Mouse (Mus musculus) neural tube, embryonic 13.5 days (tissue): Measurements from ENCODE around the gene Zfp639. TPM values are rescaled to one million over a fixed set of nuclear protein-coding genes. Genes with fewer than 3 reads are reported as not detected.
A peak's percentile ranks its signal among the peaks of the same experiment; 100 is the strongest.

Source experiments
- ATAC-seq: fragments of 200-750 bp; cut with Nextera tagmentation; 2 replicates; pipeline ENCODE4 v1.8.0; 2017; ENCODE audit warnings: low read depth, mild to moderate bottlenecking, moderate TSS enrichment, moderate library complexity
- H3K27ac ChIP-seq: fragments of 300-500 bp; sonication (generic); replicated peaks from 2 replicates; pipeline ENCODE4 v1.5.1; 2015; ENCODE audit warnings: moderate library complexity, mild to moderate bottlenecking, inconsistent platforms
- H3K27me3 ChIP-seq: fragments of 300-500 bp; sonication (generic); 2 replicates; pipeline ENCODE4 v1.6.1; 2015; ENCODE audit warnings: mild to moderate bottlenecking, inconsistent platforms
- H3K36me3 ChIP-seq: fragments of 300-500 bp; sonication (generic); 2 replicates; pipeline ENCODE4 v1.6.1; 2015; ENCODE audit warnings: mild to moderate bottlenecking, inconsistent platforms
- H3K4me1 ChIP-seq: fragments of 300-500 bp; sonication (generic); replicated peaks from 2 replicates; pipeline ENCODE4 v1.6.1; 2015; ENCODE audit warnings: inconsistent platforms
- H3K4me2 ChIP-seq: fragments of 300-500 bp; sonication (generic); 2 replicates; pipeline ENCODE4 v1.6.1; 2015; ENCODE audit warnings: inconsistent platforms, mild to moderate bottlenecking, moderate library complexity
- H3K4me3 ChIP-seq: fragments of 300-500 bp; sonication (generic); 2 replicates; pipeline ENCODE4 v1.5.1; 2015; ENCODE audit warnings: mild to moderate bottlenecking, inconsistent platforms
- H3K9ac ChIP-seq: fragments of 300-500 bp; sonication (generic); 2 replicates; pipeline ENCODE4 v1.6.1; 2015; ENCODE audit warnings: moderate library complexity, mild to moderate bottlenecking, inconsistent platforms
- H3K9me3 ChIP-seq: fragments of 300-500 bp; sonication (generic); 2 replicates; pipeline ENCODE4 v1.6.1; 2016; ENCODE audit warnings: inconsistent platforms
- WGBS: fragments of 180-500 bp; shearing (Covaris S2); methylation state at CpG from one replicate; pipeline ENCODE4 v1.1.7; 2015; 5-methylcytosine and 5-hydroxymethylcytosine counted together
- polyA plus RNA-seq: library from polyadenylated mRNA; unstranded; fragments of >200 nt; fragmentation: Nextera tagmentation; extraction: Ambion mirVana; gene quantifications from 2 replicates; pipeline ENCODE4 v1.2.1, GENCODE M21; 2015

Zfp639 gene
- polyA plus RNA-seq, result 37.5 and 42.7 TPM in 2 replicates

GRCm38 (mm10) chr3:32509496-32510374 is at the start of gene Zfp639:
Zfp639 (plus strand) TSS chr3:32510259.
- peak; percentile 20; the same call in 1 of the 2 replicates for ATAC-seq
- H3K9ac ChIP-seq, result peak within 1 kb of the TSS; percentile 96
- no peaks in the 10 kb centered on the region for H3K27me3 ChIP-seq
- peak within 1 kb of the TSS; percentile 87 for H3K27ac ChIP-seq
- H3K9me3 ChIP-seq, result no peaks in the 10 kb centered on the region
- H3K4me2 ChIP-seq, result peak within 1 kb of the TSS; percentile 80
- peak within 1 kb of the TSS; percentile 93 for H3K4me3 ChIP-seq
- H3K36me3 ChIP-seq, result 0 out of 2 replicates have a peak, but pooled peaks cover 2% of the 10 kb centered on the region
- 8% methylated on average over 24 of the region's 24 CpGs for WGBS
- H3K4me1 ChIP-seq, result peaks cover 36% of the 10 kb centered on the region

- Histone ChIP-seq H3K27me3 (no peaks in the 10 kb centered on the region), H3K9me3 (no peaks in the 10 kb centered on the region), H3K4me3 (no peak overlapping the region), H3K36me3 (peaks cover 34% of the 10 kb centered on the region), H3K27ac (no peak overlapping the region), H3K4me2 (no peak overlapping the region), H3K4me1 (peaks cover 4% of the 10 kb centered on the region; the same call in 1 of the 2 replicates), H3K9ac (no peak overlapping the region)
- WGBS, result 91% methylated on average over 4 of the region's 4 CpGs
- ATAC-seq, result no peak
Measured at GRCm38 (mm10) chr3:32467321-32467720, 42.7 kb upstream of the Zfp639 start.

GRCm38 (mm10) chr3:32468411-32468810 is 41.6 kb upstream of the Zfp639 start:
- no peak for ATAC-seq
- WGBS, result 75% methylated on average over 4 of the region's 4 CpGs
- no peaks in the 10 kb centered on the region for H3K27me3 ChIP-seq
- H3K9ac ChIP-seq, result no peak overlapping the region
- peaks cover 24% of the 10 kb centered on the region for H3K36me3 ChIP-seq
- H3K4me2 ChIP-seq, result no peak overlapping the region
- H3K4me3 ChIP-seq, result no peak overlapping the region
- H3K9me3 ChIP-seq, result no peaks in the 10 kb centered on the region
- peaks cover 11% of the 10 kb centered on the region; the same call in 1 of the 2 replicates for H3K4me1 ChIP-seq
- H3K27ac ChIP-seq, result no peak overlapping the region

- H3K9ac ChIP-seq, result no peak overlapping the region
- H3K36me3 ChIP-seq, result peaks cover 11% of the 10 kb centered on the region; the same call in 1 of the 2 replicates
- no peak overlapping the region for H3K4me3 ChIP-seq
- WGBS, result 67% methylated on average over 7 of the region's 7 CpGs
- H3K4me2 ChIP-seq, result no peak overlapping the region
- no peak overlapping the region for H3K27ac ChIP-seq
- no peak for ATAC-seq
- no peaks in the 10 kb centered on the region for H3K27me3 ChIP-seq
- H3K4me1 ChIP-seq, result peaks cover 11% of the 10 kb centered on the region; the same call in 1 of the 2 replicates
- no peaks in the 10 kb centered on the region for H3K9me3 ChIP-seq
Measured at GRCm38 (mm10) chr3:32470449-32470848, 39.6 kb upstream of the Zfp639 start.

GRCm38 (mm10) chr3:32471098-32471497 is 39.0 kb upstream of the Zfp639 start:
- WGBS, result 79% methylated on average over 6 of the region's 6 CpGs
- no peak overlapping the region for H3K27ac ChIP-seq
- ATAC-seq, result no peak
- H3K9me3 ChIP-seq, result no peaks in the 10 kb centered on the region
- peaks cover 9% of the 10 kb centered on the region; the same call in 1 of the 2 replicates for H3K36me3 ChIP-seq
- H3K9ac ChIP-seq, result no peak overlapping the region
- no peaks in the 10 kb centered on the region for H3K27me3 ChIP-seq
- H3K4me2 ChIP-seq, result no peak overlapping the region
- no peak overlapping the region for H3K4me3 ChIP-seq
- peaks cover 11% of the 10 kb centered on the region; the same call in 1 of the 2 replicates for H3K4me1 ChIP-seq

GRCm38 (mm10) chr3:32472191-32472900 is 37.7 kb upstream of the Zfp639 start:
- Histone ChIP-seq H3K4me2 (no peak overlapping the region), H3K4me3 (no peak overlapping the region)

GRCm38 (mm10) chr3:32473184-32473583 is 36.9 kb upstream of the Zfp639 start:
- H3K9ac ChIP-seq, result no peak overlapping the region
- H3K4me3 ChIP-seq, result no peak overlapping the region
- H3K9me3 ChIP-seq, result no peaks in the 10 kb centered on the region
- H3K27me3 ChIP-seq, result no peaks in the 10 kb centered on the region
- H3K36me3 ChIP-seq, result no peaks in the 10 kb centered on the region
- H3K4me2 ChIP-seq, result no peak overlapping the region
- H3K27ac ChIP-seq, result no peak overlapping the region
- ATAC-seq, result no peak
- WGBS, result 80% methylated on average over 10 of the region's 10 CpGs
- H3K4me1 ChIP-seq, result peaks cover 11% of the 10 kb centered on the region; the same call in 1 of the 2 replicates

More at GRCm38 (mm10) chr3:32472191-32472900, 37.7 kb upstream of the Zfp639 start:
- H3K27me3 ChIP-seq, result no peaks in the 10 kb centered on the region
- WGBS, result 69% methylated on average over 14 of the region's 14 CpGs
- no peak overlapping the region for H3K9ac ChIP-seq
- peaks cover 11% of the 10 kb centered on the region; the same call in 1 of the 2 replicates for H3K4me1 ChIP-seq
- no peaks in the 10 kb centered on the region for H3K36me3 ChIP-seq
- no peak overlapping the region for H3K27ac ChIP-seq
- H3K9me3 ChIP-seq, result no peaks in the 10 kb centered on the region
- ATAC-seq, result 0 out of 2 replicates have a peak, but pooled peaks have one; percentile 26

GRCm38 (mm10) chr3:32479961-32480360 is 30.1 kb upstream of the Zfp639 start:
- H3K9ac ChIP-seq, result no peak overlapping the region
- H3K9me3 ChIP-seq, result no peaks in the 10 kb centered on the region
- ATAC-seq, result no peak
- H3K27me3 ChIP-seq, result no peaks in the 10 kb centered on the region
- H3K4me1 ChIP-seq, result no peaks in the 10 kb centered on the region
- WGBS, result 87% methylated on average over 7 of the region's 7 CpGs
- no peak overlapping the region for H3K27ac ChIP-seq
- H3K36me3 ChIP-seq, result no peaks in the 10 kb centered on the region
- H3K4me3 ChIP-seq, result no peak overlapping the region
- H3K4me2 ChIP-seq, result no peak overlapping the region

GRCm38 (mm10) chr3:32483035-32483434 is 27.0 kb upstream of the Zfp639 start:
- H3K9ac ChIP-seq, result no peak overlapping the region
- no peaks in the 10 kb centered on the region for H3K36me3 ChIP-seq
- H3K4me1 ChIP-seq, result no peaks in the 10 kb centered on the region
- no peak overlapping the region for H3K4me2 ChIP-seq
- ATAC-seq, result no peak
- H3K9me3 ChIP-seq, result no peaks in the 10 kb centered on the region
- no peaks in the 10 kb centered on the region for H3K27me3 ChIP-seq
- no peak overlapping the region for H3K27ac ChIP-seq
- H3K4me3 ChIP-seq, result no peak overlapping the region
- WGBS, result 84% methylated on average over 3 of the region's 3 CpGs

GRCm38 (mm10) chr3:32486543-32486942 is 23.5 kb upstream of the Zfp639 start:
- 83% methylated on average over 4 of the region's 4 CpGs for WGBS
- no peak overlapping the region for H3K4me3 ChIP-seq

GRCm38 (mm10) chr3:32488172-32488571 is 21.9 kb upstream of the Zfp639 start:
- no peak overlapping the region for H3K4me3 ChIP-seq
- 86% methylated on average over 6 of the region's 6 CpGs for WGBS
- no peaks in the 10 kb centered on the region for H3K36me3 ChIP-seq
- H3K4me1 ChIP-seq, result no peaks in the 10 kb centered on the region
- no peaks in the 10 kb centered on the region for H3K9me3 ChIP-seq
- no peak overlapping the region for H3K4me2 ChIP-seq
- no peaks in the 10 kb centered on the region for H3K27me3 ChIP-seq
- H3K27ac ChIP-seq, result no peak overlapping the region
- ATAC-seq, result no peak
- H3K9ac ChIP-seq, result no peak overlapping the region

More at GRCm38 (mm10) chr3:32486543-32486942, 23.5 kb upstream of the Zfp639 start:
- H3K9ac ChIP-seq, result no peak overlapping the region
- H3K27ac ChIP-seq, result no peak overlapping the region
- H3K9me3 ChIP-seq, result no peaks in the 10 kb centered on the region
- no peaks in the 10 kb centered on the region for H3K4me1 ChIP-seq
- no peaks in the 10 kb centered on the region for H3K27me3 ChIP-seq
- no peak for ATAC-seq
- no peak overlapping the region for H3K4me2 ChIP-seq
- H3K36me3 ChIP-seq, result no peaks in the 10 kb centered on the region
